Mouse (Mus musculus): Measurements from ENCODE around the gene Arid3a.

Arid3a gene

GRCm38 (mm10) chr10:80003374-80004232 is 76.8 kb downstream of the Arid3a start:
- no peak for DNase-seq

- no peak for DNase-seq
These were observed 77.4 kb downstream of the Arid3a start for GRCm38 (mm10) chr10:80004233-80004705.
